Mouse (Mus musculus) frontal cortex, postnatal 10 days (tissue): ENCODE results near the gene Eepd1.

Experiments
- DNase-seq, 2 experiments: peaks; one replicate each; pipeline ENCODE4 v3.0.0; 2022; ENCODE audit warnings: low spot score in 2 of 2, mixed read lengths in 1 of 2

The Eepd1 gene

GRCm38 (mm10) chr9:25578674-25579596 is 97.6 kb downstream of the Eepd1 start:
- DNase-seq = no peak

- no peak for DNase-seq
These were observed 102.3 kb downstream of the Eepd1 start for GRCm38 (mm10) chr9:25583621-25584020.

DNA sequence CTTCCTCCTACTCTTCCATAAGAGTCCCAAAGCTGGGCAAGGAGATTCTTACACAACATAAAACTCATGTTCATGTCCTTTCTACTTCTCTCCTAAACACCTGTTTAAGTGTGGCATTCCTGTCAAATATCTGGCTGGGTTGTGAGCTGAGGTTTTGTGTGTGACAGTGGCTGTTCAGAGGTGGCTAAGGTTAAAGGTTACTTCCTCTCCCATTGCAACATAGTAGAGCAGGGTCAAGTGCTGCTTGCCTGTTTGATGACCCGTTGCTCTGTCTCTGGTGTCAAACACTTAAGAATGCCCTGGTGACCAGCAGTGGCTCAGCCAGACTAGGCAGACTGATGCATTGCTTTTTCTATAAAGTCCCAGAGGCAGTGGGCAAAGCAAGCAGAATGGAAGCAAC is 104.3 kb downstream of the Eepd1 start:
- DNase-seq = no peak

DNA sequence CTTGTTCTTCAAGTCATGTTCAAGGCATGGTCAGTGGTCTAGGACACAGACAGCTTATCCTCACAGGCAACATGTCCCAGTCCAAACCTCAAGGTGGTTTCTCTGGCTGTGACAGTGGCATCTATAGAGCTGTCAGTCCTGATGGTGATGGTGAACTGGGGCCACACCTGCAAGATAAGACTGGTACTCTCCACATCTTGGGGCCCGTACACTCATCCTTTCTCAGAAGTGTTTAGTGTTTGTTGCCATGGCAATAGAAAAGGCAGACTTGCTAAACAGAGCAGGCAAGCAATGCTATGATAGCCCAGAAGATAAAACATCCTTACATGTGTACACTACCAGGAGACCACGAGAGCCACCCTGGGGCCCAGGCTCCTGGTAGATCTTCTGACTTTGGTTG is 107.2 kb downstream of the Eepd1 start:
- DNase-seq = no peak

GRCm38 (mm10) chr9:25590740-25591139 is 109.4 kb downstream of the Eepd1 start:
- DNase-seq = no peak

DNA sequence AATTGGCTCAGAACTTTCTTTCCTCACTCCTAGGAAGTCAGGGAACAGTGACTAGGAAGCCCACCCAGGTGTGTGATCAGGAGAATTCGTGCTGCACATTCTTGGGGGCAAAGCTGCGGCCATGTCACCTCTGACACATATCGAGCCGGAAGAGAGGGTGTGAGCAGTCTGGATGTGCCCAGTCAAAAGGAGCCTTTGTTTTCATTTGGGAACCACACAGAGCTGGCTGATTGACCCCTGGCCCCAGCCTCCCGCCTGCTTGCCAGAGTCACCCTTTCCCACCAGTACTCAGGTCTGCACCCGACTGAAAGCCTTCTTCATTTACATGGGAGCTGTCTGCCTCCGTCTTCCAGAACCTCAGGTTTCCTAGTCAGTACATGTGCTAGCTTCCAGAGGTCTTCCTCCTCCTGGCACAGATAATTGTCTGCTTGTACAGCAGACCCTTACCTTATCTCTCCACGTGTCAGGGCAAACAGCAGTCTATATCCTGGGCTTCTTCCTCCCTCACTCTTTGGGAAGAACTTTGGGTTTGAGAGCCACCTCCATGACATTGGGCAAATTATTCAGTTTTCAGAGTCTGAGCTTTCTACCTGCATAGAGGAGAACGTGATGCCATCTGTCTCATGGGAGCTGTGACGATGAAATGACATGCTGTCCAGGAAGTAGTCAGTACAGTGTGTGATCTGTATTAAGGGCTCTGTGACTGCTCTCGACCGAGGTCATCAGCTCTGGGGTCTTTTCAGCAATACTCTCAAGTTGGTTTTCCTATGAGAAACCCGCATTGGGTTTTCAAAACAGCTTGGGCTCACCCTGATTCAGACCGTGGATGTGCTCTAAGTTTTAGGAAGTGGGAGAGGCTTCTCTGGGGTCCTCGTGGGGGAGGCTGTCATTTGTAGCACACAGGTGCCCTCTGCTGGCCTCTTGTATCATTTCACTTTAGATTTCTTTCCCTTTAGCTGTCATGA is 110.3 kb downstream of the Eepd1 start:
- DNase-seq = peak in 1 of 2 experiments; percentile 38

DNA sequence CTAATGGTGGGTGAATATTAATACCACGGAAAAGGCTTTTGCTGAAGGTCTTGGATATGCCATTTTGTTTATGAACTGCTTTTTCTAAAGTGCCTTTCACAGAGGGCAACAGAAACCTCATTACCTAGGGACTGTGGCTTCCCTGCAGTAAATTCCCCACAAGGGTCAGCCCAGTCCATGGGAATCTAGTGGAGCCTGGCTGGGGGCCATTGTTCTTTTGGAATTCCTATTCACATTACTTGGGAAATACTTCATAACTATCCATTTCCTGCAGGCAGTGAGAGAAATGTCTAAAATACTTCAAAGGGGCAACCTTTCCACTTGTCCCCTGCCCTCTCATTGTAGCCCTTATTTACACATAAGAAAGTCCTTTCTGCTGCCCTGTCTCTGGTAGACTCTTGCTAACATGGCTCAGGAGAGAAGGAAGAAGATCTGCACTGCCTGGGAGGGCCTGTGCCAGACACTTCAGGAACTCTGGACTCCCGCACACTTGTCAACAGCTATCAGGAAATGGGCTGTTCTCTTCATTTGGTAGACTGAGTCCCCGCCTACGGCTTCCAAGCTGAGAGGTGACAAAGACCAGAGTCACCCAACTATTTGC is 111.1 kb downstream of the Eepd1 start:
- DNase-seq = no peak

DNA sequence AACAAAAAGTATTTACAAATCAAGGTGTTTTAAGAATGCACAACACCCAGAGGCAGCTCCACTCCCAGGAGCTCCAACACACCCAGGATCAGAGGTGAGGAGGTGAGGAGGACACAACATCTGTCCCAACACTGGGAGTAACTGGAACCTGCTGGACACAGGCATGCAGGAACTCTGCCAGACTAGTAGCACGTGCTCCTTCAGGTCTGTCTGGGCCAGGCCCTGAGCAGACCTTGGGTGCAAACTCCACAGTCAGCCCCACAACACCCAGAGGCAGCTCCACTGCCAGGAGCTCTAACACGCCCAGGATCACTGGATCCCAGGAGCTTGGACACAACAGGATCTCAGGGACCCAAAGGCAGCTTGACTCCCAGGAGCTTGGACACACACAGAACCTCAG is 143.4 kb downstream of the Eepd1 start:
- no peak for DNase-seq

- no peak for DNase-seq
These were observed 148.3 kb downstream of the Eepd1 start for GRCm38 (mm10) chr9:25629531-25630099.
